Mouse (Mus musculus): ENCODE results near the gene Asic2.

DNA sequence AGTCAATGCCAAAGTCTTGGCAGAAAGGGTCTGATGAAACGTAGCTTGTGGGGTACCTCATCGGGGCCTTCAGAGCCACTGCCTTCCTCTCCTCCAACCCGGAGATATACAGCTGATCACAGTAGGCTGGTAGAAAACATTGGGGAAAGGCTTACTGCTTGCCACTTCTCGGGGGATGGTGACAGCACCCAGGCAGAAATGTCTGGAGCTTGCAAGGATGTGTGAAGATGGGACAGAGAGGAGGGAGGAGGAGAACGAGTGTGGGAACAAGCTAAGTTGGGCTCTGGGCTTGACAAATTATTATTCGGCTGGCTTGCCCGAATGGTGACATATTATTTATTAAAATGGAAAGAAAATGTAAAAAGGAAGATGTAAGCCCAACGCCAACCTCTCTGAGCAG, 914.4 kb downstream of the Asic2 start:
- TF ChIP-seq ZMIZ1 (IDR thresholded peaks at IDR 0.05; ENCODE audit: low read depth, low read length) (no peak), POLR2A (IDR thresholded peaks at IDR 0.05; ENCODE audit: control insufficient read depth in 1 of 2, insufficient read depth in 1 of 2, low read depth in 1 of 2, low read length in 2 of 2, poor library complexity in 1 of 2) (no peak), EP300 (IDR thresholded peaks at IDR 0.05; ENCODE audit: low read depth in 1 of 2, low read length in 2 of 2) (no peak), CTCF (IDR thresholded peaks at IDR 0.05 in 2 of 3, conservative IDR thresholded peaks at IDR 0.05 in 1 of 3; ENCODE audit: control insufficient read depth in 1 of 3, insufficient read depth in 1 of 3, low read depth in 2 of 3, low read length in 3 of 3, poor library complexity in 1 of 3, severe bottlenecking in 1 of 3) (no peak), ZKSCAN1 (IDR thresholded peaks at IDR 0.05; ENCODE audit: low read depth, low read length) (no peak), POLR2AphosphoS2 (IDR thresholded peaks at IDR 0.05; ENCODE audit: low read length) (no peak), POLR2AphosphoS5 (IDR thresholded peaks at IDR 0.05; ENCODE audit: borderline replicate concordance, low read depth, low read length) (no peak), RCOR1 (IDR thresholded peaks at IDR 0.05; ENCODE audit: low read depth, low read length) (no peak)
